Mouse (Mus musculus) limb, embryonic 14.5 days (tissue): ENCODE measurements at regions not wholly inside any gene's neighbourhood (a gene's known extent, or its start where the extent isn't known, plus 50 kb on each side); places are given as distances from the start of the nearest gene placed in this dataset.

Source experiments
- ATAC-seq: fragments of 200-750 bp; cut with Nextera tagmentation; 2 replicates; pipeline ENCODE4 v1.8.0; 2017; ENCODE audit warnings: low read depth, moderate number of reproducible peaks, moderate TSS enrichment; ENCODE audit not compliant: low FRiP score
- DNase-seq: peaks from one replicate; pipeline ENCODE4 v3.0.0-alpha.2; 2015; ENCODE audit warnings: low spot score
- H3K27ac ChIP-seq: fragments of 300-500 bp; sonication (generic); replicated peaks from 2 replicates; pipeline ENCODE4 v1.5.1; 2014; ENCODE audit warnings: low read depth, mild to moderate bottlenecking, low read length, moderate library complexity, mixed read lengths
- H3K27me3 ChIP-seq: fragments of 300-500 bp; sonication (generic); 2 replicates; pipeline ENCODE4 v1.6.1; 2014; ENCODE audit warnings: low read length, mixed read lengths; ENCODE audit not compliant: control insufficient read depth, insufficient read depth
- H3K36me3 ChIP-seq: fragments of 300-500 bp; sonication (generic); 2 replicates; pipeline ENCODE4 v1.6.1; 2014; ENCODE audit warnings: mild to moderate bottlenecking, low read length, moderate library complexity, mixed read lengths; ENCODE audit not compliant: control insufficient read depth, insufficient read depth
- H3K4me1 ChIP-seq: fragments of 300-500 bp; sonication (generic); 2 replicates; pipeline ENCODE4 v1.6.1; 2014; ENCODE audit warnings: antibody characterized with exemption, low read length, mixed read lengths; ENCODE audit not compliant: control insufficient read depth, insufficient read depth
- H3K4me2 ChIP-seq: fragments of 300-500 bp; sonication (generic); replicated peaks from 2 replicates; pipeline ENCODE4 v1.6.1; 2014; ENCODE audit warnings: low read depth, mild to moderate bottlenecking, low read length, moderate library complexity; ENCODE audit not compliant: severe bottlenecking
- H3K4me3 ChIP-seq: fragments of 300-500 bp; sonication (generic); replicated peaks from 2 replicates; pipeline ENCODE4 v1.5.1; 2014; ENCODE audit warnings: low read length
- H3K9ac ChIP-seq: fragments of 300-500 bp; sonication (generic); 2 replicates; pipeline ENCODE4 v1.6.1; 2014; ENCODE audit warnings: mild to moderate bottlenecking, low read depth, low read length, moderate library complexity; ENCODE audit not compliant: severe bottlenecking
- H3K9me3 ChIP-seq: fragments of 300-500 bp; sonication (generic); 2 replicates; pipeline ENCODE4 v1.6.1; 2016; ENCODE audit warnings: low read length; ENCODE audit not compliant: control insufficient read depth
- POLR2A ChIP-seq: fragments of 200-500 bp; IDR thresholded peaks from 2 replicates; pipeline ENCODE4 v1.8.0; 2012; ENCODE audit warnings: inconsistent platforms, mild to moderate bottlenecking, moderate library complexity, borderline replicate concordance; ENCODE audit not compliant: insufficient read depth, insufficient read length; ENCODE audit errors: extremely low read depth
- WGBS: fragments of 180-500 bp; shearing (Covaris S2); extraction: QIAGEN DNeasy Blood & Tissue Kit; methylation state at CpG from one replicate; pipeline ENCODE4 v1.1.7; 2014; 5-methylcytosine and 5-hydroxymethylcytosine counted together

- DNase-seq (no peak), ATAC-seq (no peak)
- no peaks in the 10 kb centered on the region for H3K36me3 ChIP-seq
- no peak overlapping the region for H3K27ac ChIP-seq
- TF ChIP-seq POLR2A = no peak
- no peaks in the 10 kb centered on the region for H3K9me3 ChIP-seq
- no peak overlapping the region for H3K4me2 ChIP-seq
- H3K9ac ChIP-seq = no peak overlapping the region
- 90% methylated on average over 6 of the region's 6 CpGs for WGBS
- peaks cover 5% of the 10 kb centered on the region; the same call in 1 of the 2 replicates for H3K27me3 ChIP-seq
- H3K4me3 ChIP-seq = no peak overlapping the region
- no peaks in the 10 kb centered on the region for H3K4me1 ChIP-seq
These were observed 789.9 kb downstream of the Nr2f2 start for GRCm38 (mm10) chr7:69576596-69576995.

GRCm38 (mm10) chr7:69573730-69574129 is 792.8 kb downstream of the Nr2f2 start:
- no peaks in the 10 kb centered on the region for H3K36me3 ChIP-seq
- no peak overlapping the region for H3K9ac ChIP-seq
- WGBS = 74% methylated on average over 5 of the region's 5 CpGs
- DNase-seq (no peak), ATAC-seq (no peak)
- no peaks in the 10 kb centered on the region for H3K9me3 ChIP-seq
- TF ChIP-seq POLR2A = no peak
- no peak overlapping the region for H3K4me2 ChIP-seq
- H3K4me3 ChIP-seq = no peak overlapping the region
- no peaks in the 10 kb centered on the region for H3K4me1 ChIP-seq
- H3K27ac ChIP-seq = no peak overlapping the region
- H3K27me3 ChIP-seq = no peaks in the 10 kb centered on the region

- Histone ChIP-seq H3K9me3 (no peaks in the 10 kb centered on the region), H3K4me3 (no peak overlapping the region), H3K9ac (no peak overlapping the region), H3K36me3 (no peaks in the 10 kb centered on the region), H3K4me1 (no peaks in the 10 kb centered on the region), H3K4me2 (no peak overlapping the region), H3K27ac (no peak overlapping the region), H3K27me3 (no peaks in the 10 kb centered on the region)
- no peak for DNase-seq
- ATAC-seq = no peak
- TF ChIP-seq POLR2A = no peak
- 53% methylated on average over 7 of the region's 7 CpGs for WGBS
These were observed 793.7 kb downstream of the Nr2f2 start for GRCm38 (mm10) chr7:69572626-69573394.

- Histone ChIP-seq H3K9me3 (no peaks in the 10 kb centered on the region), H3K4me1 (no peaks in the 10 kb centered on the region), H3K27ac (no peak overlapping the region), H3K9ac (no peak overlapping the region), H3K4me2 (no peak overlapping the region), H3K4me3 (no peak overlapping the region), H3K27me3 (no peaks in the 10 kb centered on the region), H3K36me3 (no peaks in the 10 kb centered on the region)
- no peak for DNase-seq
- WGBS = 71% methylated on average over 4 of the region's 4 CpGs
- ATAC-seq = no peak
- no peak for TF ChIP-seq POLR2A
These were observed 799.6 kb downstream of the Nr2f2 start for GRCm38 (mm10) chr7:69566949-69567348.

- Histone ChIP-seq H3K36me3 (no peaks in the 10 kb centered on the region), H3K9ac (no peak overlapping the region), H3K9me3 (no peaks in the 10 kb centered on the region), H3K4me3 (no peak overlapping the region), H3K27me3 (no peaks in the 10 kb centered on the region), H3K27ac (no peak overlapping the region), H3K4me2 (no peak overlapping the region), H3K4me1 (no peaks in the 10 kb centered on the region)
- DNase-seq (no peak), ATAC-seq (no peak)
- no peak for TF ChIP-seq POLR2A
- 84% methylated on average over 2 of the region's 2 CpGs for WGBS
These were observed 802.1 kb downstream of the Nr2f2 start for GRCm38 (mm10) chr7:69564432-69564831.
